Mouse (Mus musculus) adrenal gland, postnatal 4 days (tissue): ENCODE data around the gene Tagap1. TPM values are rescaled to one million over a fixed set of nuclear protein-coding genes. Genes with fewer than 3 reads are reported as not detected.
"Not testable (repeated sequence)": the region's sequence is repeated elsewhere in the genome, so short reads cannot be mapped to it uniquely, and the experiment has no call there.

Experiments
- DNase-seq, 2 experiments: peaks; one replicate each; pipeline ENCODE4 v3.0.0; 2021 to 2022; ENCODE audit warnings: low spot score in 2 of 2, mixed read lengths in 2 of 2
- long read RNA-seq, 2 experiments: library from polyadenylated mRNA; stranded (forward); transcript quantifications; one replicate each; pipeline ENCODE4 v2.0.0; 2021
- total RNA-seq, 2 experiments: library from RNA; stranded (reverse); gene quantifications; 2 replicates each; pipeline ENCODE4 v1.2.3; 2021

Gene Tagap1
- 10 to 100 TPM; 23.2 to 24.2 TPM for total RNA-seq
- long read RNA-seq, experiment 1, partial matches to known transcripts = 22 of 35 reads
- long read RNA-seq, experiment 1, other reads (novel, unspliced or antisense) = 13 of 35 reads
- long read RNA-seq, experiment 2, partial matches to known transcripts = 46 of 65 reads
- long read RNA-seq, experiment 2, other reads (novel, unspliced or antisense) = 19 of 65 reads

DNA sequence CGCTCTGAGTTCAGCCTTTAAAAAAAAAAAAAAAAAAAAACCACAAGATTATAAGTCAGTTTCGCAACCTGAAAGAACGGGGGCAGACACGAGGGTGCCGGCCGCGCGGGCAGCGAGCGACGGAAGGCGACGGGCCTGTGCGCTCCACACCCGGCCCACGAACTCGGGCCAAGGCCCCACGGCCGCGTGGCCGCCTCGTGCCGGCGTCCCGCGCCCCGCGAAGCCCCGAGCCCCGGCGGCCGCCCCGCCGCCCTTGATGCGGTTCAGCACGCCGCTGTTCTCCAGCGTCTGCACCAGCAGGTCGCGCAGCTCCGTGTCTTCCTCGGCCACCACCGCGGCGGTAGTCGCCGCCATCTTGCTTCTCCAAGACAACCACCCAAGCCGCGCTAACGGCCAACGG, at the start of gene Tagap1:
TSS of gene Tagap1 (minus strand) at position 381 of the 400 bp plus-strand sequence.
- not testable (repeated sequence) for DNase-seq

DNA sequence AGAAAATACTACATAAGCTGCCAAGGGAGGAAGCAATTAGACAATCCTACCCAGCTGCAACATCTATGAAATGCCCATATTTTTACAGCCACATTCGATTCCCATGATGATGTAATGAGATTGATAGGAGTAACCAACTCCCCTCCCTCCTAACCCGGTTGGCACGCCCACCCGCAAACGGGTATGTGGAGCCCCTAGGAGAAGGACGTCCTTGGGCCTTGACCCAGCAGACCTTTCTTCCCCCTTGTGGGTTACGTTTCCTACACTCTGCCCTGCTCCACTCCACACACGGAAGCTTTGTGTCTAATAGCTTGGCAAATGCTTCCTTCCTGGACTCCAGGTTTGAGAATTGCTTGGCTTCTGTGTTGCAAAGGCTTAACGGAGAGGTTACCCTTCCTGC, 48.9 kb upstream of the Tagap1 start:
- not testable (repeated sequence) for DNase-seq

DNA sequence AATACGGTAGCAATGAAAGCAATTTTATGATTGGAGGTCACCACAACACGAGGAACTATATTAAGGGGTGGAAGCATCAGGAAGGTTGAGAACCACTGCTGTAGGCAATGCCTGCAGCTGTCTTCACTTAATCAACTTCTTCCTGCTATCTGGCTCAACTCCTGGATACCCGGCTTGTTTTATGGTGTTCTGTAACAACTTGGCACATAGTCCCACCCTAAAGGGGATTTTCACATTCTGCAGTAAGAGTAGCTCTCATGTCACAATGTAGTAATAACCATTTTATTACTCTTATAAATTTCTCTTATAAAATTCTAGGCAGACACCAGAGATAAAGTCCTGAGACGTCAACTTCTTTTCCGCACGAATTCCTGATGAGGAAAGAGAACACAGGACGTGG, 48.5 kb upstream of the Tagap1 start:
- not testable (repeated sequence) for DNase-seq

DNA sequence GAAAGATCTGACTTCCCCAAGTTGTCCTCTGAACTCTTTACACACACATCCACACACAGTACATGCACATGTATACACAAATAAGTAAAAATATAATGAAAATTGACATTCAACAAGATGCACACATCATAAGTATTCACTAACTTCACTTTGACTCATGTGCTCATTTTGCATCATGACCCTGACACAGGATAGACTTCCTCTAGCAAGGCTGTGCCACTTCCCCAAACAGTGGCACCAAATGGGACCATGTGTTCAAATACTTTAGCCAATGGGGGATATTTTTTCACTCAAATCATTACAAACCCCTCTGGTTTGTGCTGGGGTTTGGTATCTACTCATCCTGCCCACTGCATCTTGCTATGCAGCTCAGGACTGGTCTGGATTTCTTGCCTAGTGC, 47.9 kb upstream of the Tagap1 start:
- not testable (repeated sequence) for DNase-seq

DNA sequence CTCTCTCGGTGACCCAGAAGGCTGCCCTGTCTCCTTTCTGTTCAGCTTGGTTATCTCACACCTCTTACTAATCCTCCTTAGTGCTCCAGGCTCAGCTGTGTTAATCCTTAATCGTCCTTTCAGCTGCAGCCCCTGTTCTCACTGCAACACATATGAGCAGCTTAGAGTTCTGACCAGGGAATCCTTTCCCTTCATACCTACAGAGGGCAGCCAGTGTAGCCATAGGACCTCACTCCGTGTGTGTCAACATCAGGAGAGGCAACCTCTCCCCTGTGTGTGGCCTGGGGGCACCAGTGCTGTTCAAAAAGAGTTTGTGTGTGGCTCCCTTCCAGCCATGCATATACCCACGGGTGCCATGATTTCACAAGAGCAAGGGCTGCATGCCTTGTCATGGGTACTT, 44.7 kb upstream of the Tagap1 start:
- not testable (repeated sequence) for DNase-seq

DNA sequence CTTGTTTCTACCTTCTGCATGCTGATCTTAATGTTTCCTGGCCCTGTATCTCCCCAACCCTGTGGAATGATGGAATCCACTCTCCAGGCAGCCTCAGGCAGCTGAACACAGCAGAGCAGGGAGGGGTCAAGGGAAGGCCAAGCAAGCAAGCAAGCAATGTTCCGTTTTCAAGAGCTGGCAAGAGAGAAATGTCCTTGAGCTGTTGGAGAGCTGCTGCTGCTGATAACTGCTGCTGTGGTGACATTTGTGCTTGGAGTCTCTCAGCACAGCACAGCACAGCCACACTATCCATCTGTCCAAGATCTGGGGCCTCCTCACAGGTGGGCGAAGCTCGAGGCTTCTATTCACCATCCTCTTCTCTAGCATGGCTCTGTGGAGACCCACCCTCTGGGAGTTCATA, 42.4 kb upstream of the Tagap1 start:
- not testable (repeated sequence) for DNase-seq

DNA sequence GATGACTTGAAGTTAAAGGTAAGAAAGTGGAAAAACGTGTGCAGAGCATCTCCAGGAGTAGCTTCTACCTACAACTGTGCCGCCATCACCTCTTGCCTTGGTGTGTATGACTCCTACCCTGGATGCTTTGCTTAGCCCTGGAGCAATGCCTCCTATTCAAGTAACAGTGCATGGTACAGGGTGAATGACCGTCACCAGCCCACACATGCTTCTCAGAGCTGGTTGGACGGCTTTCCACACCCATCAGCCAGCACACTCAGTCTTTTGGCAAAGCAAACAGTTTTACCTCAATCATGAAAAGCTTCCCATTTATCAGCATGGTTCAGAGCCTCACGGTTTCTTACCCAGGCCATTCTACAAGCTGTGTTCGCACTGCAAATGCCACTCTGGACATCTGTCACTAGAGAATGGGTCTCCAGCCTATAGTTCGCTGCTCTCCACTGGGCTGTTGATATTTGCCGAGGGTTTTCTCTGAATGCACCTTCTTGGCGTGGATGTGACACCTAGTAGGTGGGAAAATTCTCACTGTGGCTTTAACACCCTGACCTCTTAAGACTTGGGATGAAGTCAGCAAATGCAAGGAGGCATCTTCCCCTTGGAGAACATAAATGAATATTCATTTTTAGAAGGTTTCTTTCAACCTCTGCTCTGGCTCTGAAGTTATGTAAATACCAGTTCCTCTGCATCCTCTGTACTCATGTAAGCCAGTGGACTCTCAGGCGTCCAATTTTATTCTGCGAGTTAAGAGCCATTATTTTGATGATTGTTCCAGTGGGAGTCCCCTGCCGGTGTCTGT, 41.0 kb upstream of the Tagap1 start:
- not testable (repeated sequence) for DNase-seq

DNA sequence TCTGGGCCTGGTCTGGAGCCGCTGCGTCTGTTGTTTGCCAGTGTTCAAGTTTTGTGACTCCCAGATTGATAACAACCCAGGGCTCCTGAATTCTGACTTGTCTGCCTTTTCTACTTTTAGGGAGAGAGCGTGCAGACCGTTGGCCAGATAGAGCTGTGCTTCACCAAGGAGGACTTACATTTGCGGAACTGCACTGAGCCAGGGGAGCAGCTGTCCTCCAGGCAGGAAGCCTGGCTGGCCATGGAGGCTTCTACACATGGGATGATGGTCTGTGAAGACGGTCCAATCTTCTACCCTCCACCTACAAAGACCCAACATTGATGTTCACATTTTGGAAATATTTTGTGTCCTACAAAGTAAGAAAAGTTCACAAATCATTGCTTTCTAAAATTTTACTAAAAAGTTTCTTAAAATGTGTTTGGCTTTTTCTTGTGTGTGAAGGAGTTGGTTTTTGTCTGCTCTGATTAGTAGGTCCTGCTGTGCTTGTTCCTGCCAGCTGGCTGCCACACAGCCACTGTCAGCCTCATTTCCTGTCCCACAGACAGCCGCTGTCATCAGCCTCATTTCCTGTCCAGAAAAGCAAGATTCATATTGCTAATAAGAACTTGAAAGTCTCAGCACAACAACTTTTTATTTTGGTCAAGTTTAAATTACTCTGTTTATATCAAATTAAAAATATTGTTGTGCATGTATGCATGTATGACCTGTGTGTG, 37.0 kb upstream of the Tagap1 start:
- DNase-seq = not testable (repeated sequence)

DNA sequence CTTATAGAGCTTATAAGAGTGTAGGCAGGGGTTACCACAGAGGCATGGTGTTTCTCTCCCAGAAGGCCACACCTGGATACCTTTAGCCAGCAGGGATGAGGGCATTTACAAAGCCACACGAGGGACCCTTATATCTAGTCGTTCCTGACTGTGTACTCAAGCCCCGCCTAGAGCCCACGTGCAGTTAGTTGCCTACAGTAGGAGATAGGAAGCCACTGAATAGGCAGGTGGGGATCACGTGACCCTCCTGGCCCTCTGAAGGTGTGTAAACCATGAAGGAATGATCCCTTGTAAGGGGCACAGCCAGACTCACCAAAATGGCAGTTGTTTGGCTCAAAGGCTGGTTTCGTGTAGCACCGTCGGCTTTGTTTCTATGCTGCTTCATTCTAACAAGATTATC, 35.9 kb upstream of the Tagap1 start:
- not testable (repeated sequence) for DNase-seq

DNA sequence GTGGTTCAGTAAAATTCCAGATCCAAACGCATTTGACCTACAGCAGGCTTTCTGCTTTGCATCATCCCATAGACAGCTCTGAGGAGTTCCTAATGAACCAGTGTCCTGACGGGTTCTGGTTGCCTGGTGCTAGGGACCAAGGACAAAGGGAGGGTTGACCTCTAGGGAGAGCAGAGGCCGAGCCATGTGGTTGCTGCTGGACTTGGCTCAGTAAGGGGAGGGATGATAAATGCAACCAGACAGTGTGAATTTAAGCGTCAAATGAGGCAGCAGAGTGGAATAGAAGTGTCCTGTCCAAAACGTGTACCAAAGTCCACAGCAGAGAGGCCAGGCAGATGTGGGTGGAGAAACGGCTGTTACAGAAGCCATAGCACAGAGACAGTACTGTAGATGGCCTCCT, 34.5 kb upstream of the Tagap1 start:
- not testable (repeated sequence) for DNase-seq

DNA sequence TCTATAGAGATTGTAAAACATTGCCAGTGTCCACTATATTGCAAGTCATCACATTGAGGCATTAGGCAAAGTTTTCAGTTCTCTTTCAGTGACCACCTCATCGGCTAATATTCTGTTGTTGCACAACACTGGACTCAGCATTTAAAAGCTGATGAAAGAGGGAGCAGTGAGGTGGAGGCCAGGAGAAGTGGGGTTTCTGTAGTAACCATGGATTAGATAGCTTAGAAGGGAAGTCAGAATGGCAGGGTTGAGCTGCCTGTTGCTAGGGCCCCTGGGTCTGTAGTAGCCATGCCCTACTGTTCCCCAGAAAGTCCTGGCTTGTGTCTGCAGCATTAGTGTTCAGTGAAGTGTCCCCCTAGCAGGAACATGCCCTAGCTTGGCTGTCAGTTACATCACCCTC, 25.2 kb upstream of the Tagap1 start:
- not testable (repeated sequence) for DNase-seq

DNA sequence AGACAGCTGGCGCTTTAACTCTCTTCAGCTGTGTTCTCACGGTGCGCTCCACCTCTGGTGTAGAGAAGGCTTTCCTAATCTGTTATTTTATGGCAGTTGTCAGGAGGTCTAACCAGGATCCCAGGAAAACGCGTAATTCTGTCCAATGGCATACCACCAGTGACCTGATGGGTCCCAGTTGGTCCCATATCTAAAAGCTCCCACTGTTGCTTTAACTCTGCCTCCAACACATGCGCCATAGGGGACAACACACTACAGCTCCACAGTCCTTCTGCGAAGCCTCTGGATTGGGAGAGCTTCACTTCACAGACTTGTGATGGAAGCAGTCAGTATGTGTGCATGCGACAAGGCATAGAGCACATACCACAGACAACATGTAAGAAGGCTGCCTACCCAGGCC, 19.2 kb upstream of the Tagap1 start:
- DNase-seq = not testable (repeated sequence)

DNA sequence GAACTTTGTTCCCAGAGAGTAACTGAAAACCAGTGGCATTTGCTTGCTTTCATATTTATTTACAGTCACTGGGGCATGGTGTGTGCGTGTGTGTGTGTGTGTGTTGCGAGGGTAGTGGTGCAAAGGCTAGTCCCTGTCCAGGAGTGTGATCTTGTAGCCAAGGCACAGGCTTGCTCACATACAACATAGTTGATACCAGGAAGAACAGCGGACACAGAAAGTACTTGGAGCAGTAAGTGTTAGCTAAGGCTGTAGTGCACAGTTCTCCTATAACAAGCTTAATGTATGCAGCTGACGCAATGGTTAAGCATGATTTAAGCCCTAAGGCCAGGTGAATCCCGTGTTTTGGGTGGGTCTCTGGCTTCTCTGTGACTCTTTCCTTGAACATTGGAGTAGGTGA, 18.4 kb upstream of the Tagap1 start:
- not testable (repeated sequence) for DNase-seq

DNA sequence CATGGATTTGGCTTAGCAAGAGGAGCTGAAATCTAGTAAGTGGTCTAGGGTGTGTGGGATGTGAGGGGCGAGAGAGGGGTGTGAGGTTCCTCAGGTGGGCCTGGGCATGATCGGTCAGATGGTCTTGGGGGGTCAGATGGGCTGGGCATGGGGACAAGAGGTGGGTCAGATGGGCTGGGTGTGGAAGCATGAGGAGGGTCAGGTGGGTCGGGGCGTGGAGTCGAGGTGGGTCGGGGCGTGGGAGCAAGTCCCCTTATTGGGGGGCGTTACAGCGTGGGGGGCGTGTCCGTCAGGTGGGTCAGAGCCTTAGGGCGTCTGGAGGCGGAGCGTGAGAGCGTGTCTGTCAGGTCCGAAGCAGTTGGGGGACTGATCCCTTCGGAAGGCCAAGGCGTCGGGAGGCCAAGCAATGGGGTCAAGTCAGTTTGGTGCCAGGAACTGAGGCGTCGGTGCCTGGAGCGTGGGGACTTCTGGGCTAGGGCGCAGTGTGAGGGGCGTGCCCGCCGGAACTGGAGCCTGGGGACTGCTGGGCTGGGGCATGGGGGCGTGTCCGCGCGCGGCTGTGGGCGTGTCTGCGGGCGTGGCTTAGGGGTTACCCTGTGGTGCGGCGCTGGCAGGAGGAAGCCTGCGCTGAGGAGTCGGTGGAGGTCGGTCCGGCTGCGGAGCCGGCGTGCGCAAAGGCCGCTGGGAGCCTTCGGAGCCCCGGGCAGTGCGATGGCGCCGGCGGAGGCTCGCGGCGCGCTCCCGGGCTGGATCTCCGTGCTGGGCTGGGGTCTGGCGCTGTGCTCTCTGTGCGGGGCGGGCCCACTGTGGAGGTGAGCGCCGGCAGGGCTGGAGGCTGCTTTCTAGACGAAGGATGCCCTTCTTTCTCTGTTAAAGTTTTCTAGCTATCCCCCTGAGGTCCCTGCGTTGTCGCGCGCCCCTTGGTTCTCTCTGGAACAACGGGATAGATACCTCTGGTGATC, 17.6 kb upstream of the Tagap1 start, which contains the start of gene Gm49721:
TSS of gene Gm49721 (plus strand) at position 618 of the 962 bp plus-strand sequence.
- peak; percentile 37 to 45 for DNase-seq

DNA sequence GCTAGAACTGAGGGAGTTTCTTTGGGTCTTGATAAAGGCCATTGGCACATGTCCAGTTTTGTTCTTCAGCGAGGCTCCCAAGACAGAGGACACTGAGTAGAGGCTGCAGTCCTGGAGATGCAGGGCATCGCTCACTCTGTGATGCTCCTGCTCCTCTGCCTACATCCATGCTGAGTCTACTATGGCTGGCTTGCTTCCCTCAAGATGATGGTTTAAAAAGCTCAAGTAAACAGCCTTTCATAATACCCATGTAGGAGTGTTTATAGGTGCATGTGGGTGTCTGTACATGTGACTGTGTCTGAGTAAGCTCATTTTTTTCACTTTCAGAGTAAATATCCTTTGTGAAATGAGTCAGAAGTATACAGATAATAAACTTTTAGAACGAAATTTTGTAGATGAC, 14.0 kb upstream of the Tagap1 start:
- not testable (repeated sequence) for DNase-seq

DNA sequence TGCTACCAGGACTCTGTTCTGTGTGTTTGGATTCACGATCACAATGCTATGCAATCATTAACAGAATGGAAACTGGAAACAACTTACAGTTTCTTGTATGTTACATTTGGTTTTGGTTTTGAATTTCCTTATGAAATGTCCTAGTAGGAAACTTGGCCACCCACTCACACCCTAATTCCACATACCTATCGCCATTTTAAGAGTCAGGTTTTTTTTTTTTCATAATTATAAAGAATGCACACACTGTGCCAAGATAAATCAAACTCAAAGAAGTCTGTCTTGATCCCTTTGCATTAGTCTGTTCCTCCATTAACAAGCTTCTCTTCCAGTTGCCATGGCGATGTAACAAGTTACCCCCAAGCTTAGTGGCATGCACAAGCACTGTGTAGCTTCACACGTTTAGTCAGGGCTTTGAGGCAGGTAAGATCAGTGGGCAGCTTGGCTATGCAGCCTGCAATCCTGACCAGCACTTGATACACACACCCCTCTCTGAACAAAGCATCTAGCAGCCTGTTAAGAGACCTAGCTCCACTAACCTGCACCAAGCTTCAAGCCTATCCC, 12.0 kb upstream of the Tagap1 start:
- not testable (repeated sequence) for DNase-seq

DNA sequence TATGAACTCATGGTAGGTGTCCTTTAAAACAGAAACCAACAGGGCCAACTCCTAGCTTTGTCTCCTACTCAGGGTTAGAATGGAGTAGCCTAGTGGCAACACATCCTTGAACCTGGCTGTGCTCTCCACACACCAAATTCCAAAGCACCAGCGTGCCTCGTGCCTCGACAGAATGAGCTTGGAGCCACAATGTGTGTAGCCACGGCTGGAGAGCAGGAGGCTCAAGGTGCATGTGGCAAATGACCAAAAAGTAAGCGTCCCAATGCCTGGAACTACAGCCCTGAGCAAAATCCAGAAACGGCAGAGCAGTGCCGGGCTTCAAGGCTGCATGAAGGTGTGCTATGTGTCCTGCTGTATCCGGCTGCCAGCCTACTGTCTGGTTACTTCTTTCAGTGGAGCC, 10.3 kb upstream of the Tagap1 start:
- not testable (repeated sequence) for DNase-seq

DNA sequence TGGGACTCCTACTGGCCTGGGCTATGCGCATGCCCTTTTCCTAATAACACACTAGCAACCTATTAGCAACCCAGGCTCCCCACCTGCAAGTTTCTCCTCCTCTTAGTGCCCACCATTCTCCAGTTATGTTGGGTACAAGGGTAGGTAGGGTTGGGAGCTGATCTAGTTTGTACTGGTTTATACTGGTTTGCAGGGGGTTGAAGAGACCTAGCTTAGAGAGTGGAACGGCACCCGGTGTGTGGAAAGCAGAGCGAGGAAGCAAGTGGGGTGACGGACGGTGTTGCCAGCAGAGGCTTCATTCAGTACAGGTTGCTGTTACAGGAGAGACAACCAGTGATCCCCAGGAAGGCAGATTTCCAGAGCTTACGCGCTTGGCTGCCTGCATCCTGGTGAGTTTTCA, 9.4 kb upstream of the Tagap1 start, which contains the start of gene Rnaset2b:
TSS of gene Rnaset2b (plus strand) at position 301 of the 400 bp plus-strand sequence.
- DNase-seq = not testable (repeated sequence)

DNA sequence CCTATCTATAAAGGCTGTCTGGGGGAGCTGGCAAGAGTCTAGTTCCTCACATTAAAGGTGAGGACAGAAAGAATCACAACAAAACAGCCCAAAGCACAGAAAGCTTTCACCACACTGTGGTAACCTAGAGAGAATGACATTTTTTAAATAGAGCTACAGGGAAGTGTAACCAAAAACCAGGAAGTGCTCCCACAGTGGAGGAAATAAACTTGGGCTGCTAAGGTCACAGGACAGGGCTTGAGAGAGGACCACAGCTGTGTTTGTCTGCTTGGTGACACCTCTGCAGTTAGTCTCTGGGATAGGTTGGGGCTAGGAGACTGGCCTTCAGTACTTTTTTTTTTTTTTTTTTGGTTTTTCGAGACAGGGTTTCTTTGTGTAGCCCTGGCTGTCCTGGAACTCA, 6.7 kb upstream of the Tagap1 start:
- DNase-seq = not testable (repeated sequence)

DNA sequence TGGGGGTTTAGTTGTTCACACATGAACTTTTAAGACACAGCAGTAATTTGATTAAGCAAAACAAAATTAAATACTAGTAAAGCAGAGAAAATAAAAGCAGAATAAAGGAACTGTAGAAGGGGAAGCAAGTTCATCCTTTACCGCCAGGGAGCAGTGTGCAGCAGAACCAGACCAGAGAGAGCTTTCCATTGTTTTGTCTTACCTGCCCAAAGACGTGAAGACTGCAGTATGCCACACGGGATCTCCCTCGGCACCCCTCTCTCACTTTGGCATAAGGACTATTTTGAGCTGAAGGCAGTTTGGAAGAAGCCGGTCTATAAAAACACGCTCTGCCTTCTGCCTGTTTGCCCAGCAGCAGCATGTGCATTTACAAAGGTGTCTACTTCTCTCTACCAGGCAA, 4.4 kb upstream of the Tagap1 start:
- not testable (repeated sequence) for DNase-seq
